Mouse (Mus musculus) erythroblast, embryonic 14.5 days (primary cell): ENCODE results near the gene Lrrc4c.

Source experiments
- GATA1 ChIP-seq: IDR thresholded peaks from 2 replicates; pipeline ENCODE4 v1.6.1; 2012; ENCODE audit warnings: low read length, inconsistent platforms, mixed read lengths
- TAL1 ChIP-seq: IDR thresholded peaks from 3 replicates; pipeline ENCODE4 v1.6.1; 2012; ENCODE audit warnings: low read length, inconsistent platforms, mixed read lengths

DNA sequence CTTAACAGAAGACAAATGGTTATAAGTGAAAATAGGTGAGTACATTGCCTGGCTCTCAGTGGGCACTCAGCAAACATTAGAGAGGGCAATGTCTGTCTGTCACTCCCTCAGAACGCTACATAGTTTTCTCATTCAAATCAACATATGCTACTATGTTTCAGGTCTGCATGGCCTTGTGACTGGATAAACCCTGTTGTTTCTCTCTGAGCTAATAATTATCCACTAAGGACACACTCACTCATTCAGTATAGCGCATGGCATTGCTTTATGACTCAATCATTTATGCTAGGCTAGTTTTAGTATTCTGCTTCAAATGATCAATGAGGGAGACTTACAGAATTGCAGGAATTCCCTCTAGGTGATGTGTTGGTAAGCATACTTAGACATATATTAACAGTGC, 1292.6 kb downstream of the Lrrc4c start:
- TF ChIP-seq TAL1 (no peak), GATA1 (no peak)
